Mouse (Mus musculus) neural tube, embryonic 12.5 days (tissue): ENCODE data around the gene Olfr49. TPM values are rescaled to one million over a fixed set of nuclear protein-coding genes. Genes with fewer than 3 reads are reported as not detected.

ENCODE experiments used
- ATAC-seq: fragments of 200-750 bp; cut with Nextera tagmentation; 2 replicates; pipeline ENCODE4 v1.8.0; 2017; ENCODE audit warnings: low read depth, mild to moderate bottlenecking, moderate TSS enrichment, moderate library complexity; ENCODE audit not compliant: low FRiP score
- H3K27ac ChIP-seq: fragments of 300-500 bp; sonication (generic); 2 replicates; pipeline ENCODE4 v1.5.1; 2016
- H3K27me3 ChIP-seq: fragments of 300-500 bp; sonication (generic); replicated peaks from 2 replicates; pipeline ENCODE4 v1.6.1; 2016; ENCODE audit warnings: mild to moderate bottlenecking
- H3K36me3 ChIP-seq: fragments of 300-500 bp; sonication (generic); 2 replicates; pipeline ENCODE4 v1.6.1; 2016; ENCODE audit warnings: mild to moderate bottlenecking
- H3K4me1 ChIP-seq: fragments of 300-500 bp; sonication (generic); 2 replicates; pipeline ENCODE4 v1.6.1; 2016
- H3K4me2 ChIP-seq: fragments of 300-500 bp; sonication (generic); replicated peaks from 2 replicates; pipeline ENCODE4 v1.6.1; 2016; ENCODE audit warnings: mild to moderate bottlenecking
- H3K4me3 ChIP-seq: fragments of 300-500 bp; sonication (generic); 2 replicates; pipeline ENCODE4 v1.5.1; 2016
- H3K9ac ChIP-seq: fragments of 300-500 bp; sonication (generic); 2 replicates; pipeline ENCODE4 v1.6.1; 2016; ENCODE audit warnings: mild to moderate bottlenecking
- H3K9me3 ChIP-seq: fragments of 300-500 bp; sonication (generic); 2 replicates; pipeline ENCODE4 v1.6.1; 2016; ENCODE audit warnings: mild to moderate bottlenecking
- whole genome bisulfite sequencing: fragments of 180-500 bp; shearing (Covaris S2); methylation state at CpG from one replicate; pipeline ENCODE4 v1.1.7; 2016; 5-methylcytosine and 5-hydroxymethylcytosine counted together
- polyA plus RNA-seq: library from polyadenylated mRNA; unstranded; fragments of >200 nt; fragmentation: Nextera tagmentation; extraction: Ambion mirVana; gene quantifications from 2 replicates; pipeline ENCODE4 v1.2.1, GENCODE M21; 2016

Olfr49 gene
- polyA plus RNA-seq, 1 experiment from 2014 or later = not detected

GRCm38 (mm10) chr14:54228501-54228900 lies 56.2 kb downstream of the Olfr49 start:
- H3K36me3 ChIP-seq = no peaks in the 10 kb centered on the region
- peak overlapping the region; percentile 52 for H3K9ac ChIP-seq
- ATAC-seq = peak; percentile 43
- H3K27me3 ChIP-seq = no peaks in the 10 kb centered on the region
- 8% methylated on average over 7 of the region's 7 CpGs for WGBS
- H3K27ac ChIP-seq = peak overlapping the region; percentile 54; the same call in 1 of the 2 replicates
- H3K4me2 ChIP-seq = peak overlapping the region; percentile 69
- H3K9me3 ChIP-seq = no peaks in the 10 kb centered on the region
- peaks cover 42% of the 10 kb centered on the region for H3K4me1 ChIP-seq
- H3K4me3 ChIP-seq = peak overlapping the region; percentile 27; the same call in 1 of the 2 replicates

Other genes with a start within 250 kb of the Olfr49 start
- gene Dad1, start 30.8 kb downstream of the Olfr49 start, polyA plus RNA-seq = 270 and 281 TPM in 2 replicates
- gene Abhd4, start 30.8 kb downstream of the Olfr49 start, polyA plus RNA-seq = 45.1 and 48.7 TPM in 2 replicates
- gene Oxa1l, start 75.9 kb upstream of the Olfr49 start, polyA plus RNA-seq = 45.9 and 50.2 TPM in 2 replicates
- 5.6 and 5.7 TPM in 2 replicates for gene Slc7a7, start 132.8 kb upstream of the Olfr49 start, polyA plus RNA-seq
- gene Mrpl52, start 142.0 kb upstream of the Olfr49 start, polyA plus RNA-seq = 250 and 276 TPM in 2 replicates
- gene Mmp14, start 146.7 kb upstream of the Olfr49 start, polyA plus RNA-seq = 79.5 and 81.0 TPM in 2 replicates
- gene Lrp10, start 179.2 kb upstream of the Olfr49 start, polyA plus RNA-seq = 34.9 and 37.5 TPM in 2 replicates
- 40.0 and 41.4 TPM in 2 replicates for gene Rem2, start 191.2 kb upstream of the Olfr49 start, polyA plus RNA-seq
- gene Prmt5, start 232.6 kb upstream of the Olfr49 start, polyA plus RNA-seq = 102 and 105 TPM in 2 replicates